Mouse (Mus musculus): ENCODE data around the gene Cbx3. TPM values are rescaled to one million over a fixed set of nuclear protein-coding genes. Genes with fewer than 3 reads are reported as not detected.

Cbx3 gene
- total RNA-seq, 2 experiments from 2014 or later: 109 to 125 TPM

GRCm38 (mm10) chr6:51524321-51524931, 54.3 kb downstream of the Cbx3 start:
- DNase-seq: peak; percentile 12

- DNase-seq: no peak
Observed at GRCm38 (mm10) chr6:51525001-51525400, 54.8 kb downstream of the Cbx3 start.

DNA sequence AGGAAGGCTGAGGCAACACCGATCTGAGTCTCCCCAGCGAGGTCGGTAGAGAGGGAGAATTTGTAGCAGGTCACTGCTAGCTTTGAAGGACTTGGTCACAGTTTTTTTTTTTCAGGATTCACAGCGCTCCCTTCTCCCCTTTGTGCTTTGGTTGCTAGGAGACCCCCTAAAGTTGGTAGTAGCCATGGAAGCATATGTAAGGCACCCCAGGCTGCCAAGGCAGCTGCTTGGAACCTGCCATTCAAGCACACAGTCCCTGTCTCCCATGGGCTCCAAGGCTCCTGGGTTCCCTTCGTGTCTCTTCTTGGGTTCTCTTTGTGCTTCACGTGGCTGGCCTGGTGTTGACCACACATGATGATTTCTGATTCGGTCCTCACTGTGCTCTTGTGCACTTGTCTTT, 59.3 kb downstream of the Cbx3 start:
- DNase-seq: no peak

Other genes starting within 250 kb of the Cbx3 start
- gene Nfe2l3, start 37.7 kb upstream of the Cbx3 start, total RNA-seq (2021): 1 to 10 TPM in 1 of 2 experiments, under 1 TPM in 1; 0.75 to 1.1 TPM
- gene Hnrnpa2b1, start 466 bp upstream of the Cbx3 start, total RNA-seq (2021): 100 to 1,000 TPM; 559 to 669 TPM
- 10 to 100 TPM; 36.5 to 47.0 TPM for gene Snx10, start 53.5 kb downstream of the Cbx3 start, total RNA-seq (2021)